Mouse (Mus musculus) heart, adult 11 months (tissue): ENCODE measurements at regions not wholly inside any gene's neighbourhood (a gene's known extent, or its start where the extent isn't known, plus 50 kb on each side); places are given as distances from the start of the nearest gene placed in this dataset.

Experiments used
- DNase-seq: peaks from one replicate; pipeline ENCODE4 v3.0.0; 2022

GRCm38 (mm10) chr10:54993641-54994040 lies 917.2 kb upstream of the Man1a start:
- DNase-seq = no peak

- peak; percentile 86 for DNase-seq
These were observed 879.5 kb upstream of the Man1a start for GRCm38 (mm10) chr10:54955900-54956299.

GRCm38 (mm10) chr10:54941195-54942062 lies 865.0 kb upstream of the Man1a start:
- no peak for DNase-seq

DNA sequence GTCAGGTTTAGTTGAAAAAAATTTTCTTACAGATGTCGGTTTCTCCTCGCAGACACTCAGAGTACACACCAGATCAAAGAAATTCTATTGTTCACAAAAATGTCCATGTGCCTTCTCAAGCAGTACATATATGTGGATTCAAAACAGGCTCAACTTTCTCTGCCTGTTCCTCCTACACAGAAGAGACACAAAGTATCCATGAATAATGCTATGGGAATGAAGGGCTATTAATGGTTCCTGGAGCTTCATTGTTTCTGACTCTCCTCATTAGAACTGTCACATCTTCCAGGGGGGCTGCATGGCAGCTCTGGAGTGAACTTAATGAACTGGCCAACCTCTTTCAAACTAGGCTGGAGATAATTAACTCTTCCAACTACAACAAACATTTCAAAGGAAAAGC lies 863.1 kb upstream of the Man1a start:
- DNase-seq = no peak
